Mouse (Mus musculus): Measurements from ENCODE around the gene Det1. TPM values are rescaled to one million over a fixed set of nuclear protein-coding genes. Genes with fewer than 3 reads are reported as not detected.
A peak's percentile ranks its signal among the peaks of the same experiment; 100 is the strongest.

The Det1 gene
- polyA plus RNA-seq, 1 experiment from 2014 or later: 13.9 TPM

DNA sequence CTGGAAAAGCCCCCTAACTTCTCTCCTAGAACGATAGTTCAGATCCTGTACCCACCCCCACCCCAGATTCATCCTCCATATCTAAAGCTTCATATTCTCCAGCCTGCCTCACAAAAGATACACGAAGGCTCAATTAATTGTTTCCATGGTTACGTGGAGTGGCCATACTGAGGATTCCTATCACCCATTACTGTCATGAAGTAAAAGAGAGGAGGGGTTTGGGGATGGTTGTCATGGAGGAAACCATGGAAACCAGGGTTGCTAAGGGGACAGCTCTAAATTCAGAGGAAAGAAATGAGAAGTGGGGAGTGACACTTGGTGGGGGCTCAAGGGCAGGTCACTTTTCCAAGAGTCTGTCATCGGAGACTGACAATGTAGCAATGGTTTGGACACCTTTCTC is 39.4 kb upstream of the Det1 start:
- Histone ChIP-seq H3K9ac (ENCODE audit: low read depth, low read length) (no peak overlapping the region), H3K4me2 (ENCODE audit: low read length) (no peak overlapping the region), H3K9me3 (replicated peaks; ENCODE audit: low read length) (no peaks in the 10 kb centered on the region), H3K27me3 (ENCODE audit: insufficient read depth, low read length) (peaks cover 32% of the 10 kb centered on the region), H3K27ac (no peak overlapping the region), H3K4me1 (replicated peaks; ENCODE audit: insufficient read depth, low read length) (no peaks in the 10 kb centered on the region), H3K4me3 (replicated peaks; ENCODE audit: low read depth, low read length) (no peak overlapping the region), H3K36me3 (ENCODE audit: insufficient read depth, low read length) (no peaks in the 10 kb centered on the region)
- WGBS: 84% methylated on average over 4 of the region's 4 CpGs
- ATAC-seq (replicated peaks; ENCODE audit: low FRiP score, low read depth): no peak
- no peak for DNase-seq (ENCODE audit: low spot score)
- TF ChIP-seq CTCF (IDR thresholded peaks at IDR 0.05; ENCODE audit: low read depth): no peak

DNA sequence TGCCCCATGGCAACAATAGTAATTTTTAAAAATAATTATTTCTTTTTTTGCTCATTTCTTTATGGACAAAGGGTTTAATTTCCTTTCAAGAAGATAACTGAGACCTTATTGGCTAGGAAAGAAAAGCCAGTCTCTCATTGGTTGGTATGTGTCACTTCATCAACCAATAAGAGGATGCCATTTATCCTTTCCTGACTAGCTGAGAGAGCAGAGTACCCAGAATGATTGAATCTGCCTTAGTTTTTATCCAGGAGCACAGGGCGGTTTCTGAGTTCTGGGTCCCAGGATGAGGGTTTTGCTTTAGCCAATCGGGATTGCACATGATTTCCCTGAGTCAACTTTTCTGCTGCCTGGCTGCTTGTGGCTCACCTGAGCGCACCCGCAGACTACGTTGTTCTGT is 38.3 kb upstream of the Det1 start:
- H3K4me1 ChIP-seq (replicated peaks; ENCODE audit: insufficient read depth, low read length): no peaks in the 10 kb centered on the region
- TF ChIP-seq CTCF (IDR thresholded peaks at IDR 0.05; ENCODE audit: low read depth): no peak
- no peak overlapping the region for H3K9ac ChIP-seq (ENCODE audit: low read depth, low read length)
- DNase-seq (ENCODE audit: low spot score): no peak
- no peaks in the 10 kb centered on the region for H3K36me3 ChIP-seq (ENCODE audit: insufficient read depth, low read length)
- peaks cover 34% of the 10 kb centered on the region for H3K27me3 ChIP-seq (ENCODE audit: insufficient read depth, low read length)
- no peaks in the 10 kb centered on the region for H3K9me3 ChIP-seq (replicated peaks; ENCODE audit: low read length)
- 67% methylated on average over 5 of the region's 5 CpGs for WGBS
- H3K4me3 ChIP-seq (replicated peaks; ENCODE audit: low read depth, low read length): no peak overlapping the region
- H3K27ac ChIP-seq: no peak overlapping the region
- no peak for ATAC-seq (replicated peaks; ENCODE audit: low FRiP score, low read depth)
- no peak overlapping the region for H3K4me2 ChIP-seq (ENCODE audit: low read length)

DNA sequence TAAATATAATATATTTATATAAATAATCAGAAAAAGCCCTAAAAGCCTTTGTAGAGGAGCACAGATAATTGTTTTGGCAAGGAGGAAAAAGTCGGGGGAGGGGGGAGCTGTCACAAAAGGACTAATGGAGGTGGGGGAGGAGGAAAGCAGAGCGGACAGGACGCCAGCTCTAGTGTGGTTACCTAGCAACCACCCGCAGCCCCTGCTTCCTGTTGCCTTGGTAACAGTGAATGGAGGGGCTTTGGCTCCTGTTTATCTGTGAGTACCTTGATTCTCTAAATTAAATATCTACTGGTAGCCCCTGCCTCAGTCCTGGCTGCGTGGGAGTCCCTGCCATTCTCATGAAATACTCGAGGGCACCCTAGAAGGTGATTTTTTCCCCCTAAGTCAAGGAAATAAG is 37.1 kb upstream of the Det1 start:
- Histone ChIP-seq H3K9ac (ENCODE audit: low read depth, low read length) (no peak overlapping the region), H3K4me1 (replicated peaks; ENCODE audit: insufficient read depth, low read length) (no peaks in the 10 kb centered on the region), H3K4me2 (ENCODE audit: low read length) (no peak overlapping the region), H3K27ac (no peak overlapping the region), H3K4me3 (replicated peaks; ENCODE audit: low read depth, low read length) (no peak overlapping the region), H3K36me3 (ENCODE audit: insufficient read depth, low read length) (no peaks in the 10 kb centered on the region), H3K9me3 (replicated peaks; ENCODE audit: low read length) (no peaks in the 10 kb centered on the region), H3K27me3 (ENCODE audit: insufficient read depth, low read length) (peaks cover 34% of the 10 kb centered on the region)
- WGBS: 7% methylated on average over 6 of the region's 6 CpGs
- DNase-seq (ENCODE audit: low spot score) (no peak), ATAC-seq (replicated peaks; ENCODE audit: low FRiP score, low read depth) (no peak)
- no peak for TF ChIP-seq CTCF (IDR thresholded peaks at IDR 0.05; ENCODE audit: low read depth)

DNA sequence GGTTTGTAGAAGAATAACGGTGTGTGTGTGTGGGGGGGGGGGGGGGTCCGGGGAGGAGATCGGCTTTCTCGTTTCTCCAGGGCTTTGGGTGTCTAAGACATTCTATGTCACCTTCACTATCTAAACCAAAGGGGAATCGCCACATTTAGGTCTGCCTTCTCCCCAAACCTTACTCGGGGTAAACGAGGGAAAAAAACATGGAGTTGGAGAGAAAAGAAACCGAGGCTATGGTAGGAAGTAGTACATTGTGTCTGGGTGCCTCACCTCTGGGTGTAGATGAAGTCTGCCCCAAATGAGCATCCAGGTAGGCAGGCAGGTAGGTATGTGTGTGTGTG is 36.6 kb upstream of the Det1 start:
- ATAC-seq (replicated peaks; ENCODE audit: low FRiP score, low read depth) (no peak), DNase-seq (ENCODE audit: low spot score) (no peak)
- TF ChIP-seq CTCF (IDR thresholded peaks at IDR 0.05; ENCODE audit: low read depth): no peak
- H3K4me3 ChIP-seq (replicated peaks; ENCODE audit: low read depth, low read length): no peak overlapping the region
- H3K36me3 ChIP-seq (ENCODE audit: insufficient read depth, low read length): no peaks in the 10 kb centered on the region
- H3K9me3 ChIP-seq (replicated peaks; ENCODE audit: low read length): no peaks in the 10 kb centered on the region
- H3K4me1 ChIP-seq (replicated peaks; ENCODE audit: insufficient read depth, low read length): no peaks in the 10 kb centered on the region
- H3K27ac ChIP-seq: no peak overlapping the region
- H3K4me2 ChIP-seq (ENCODE audit: low read length): no peak overlapping the region
- WGBS: 4% methylated on average over 7 of the region's 8 CpGs
- peaks cover 34% of the 10 kb centered on the region for H3K27me3 ChIP-seq (ENCODE audit: insufficient read depth, low read length)
- H3K9ac ChIP-seq (ENCODE audit: low read depth, low read length): no peak overlapping the region

DNA sequence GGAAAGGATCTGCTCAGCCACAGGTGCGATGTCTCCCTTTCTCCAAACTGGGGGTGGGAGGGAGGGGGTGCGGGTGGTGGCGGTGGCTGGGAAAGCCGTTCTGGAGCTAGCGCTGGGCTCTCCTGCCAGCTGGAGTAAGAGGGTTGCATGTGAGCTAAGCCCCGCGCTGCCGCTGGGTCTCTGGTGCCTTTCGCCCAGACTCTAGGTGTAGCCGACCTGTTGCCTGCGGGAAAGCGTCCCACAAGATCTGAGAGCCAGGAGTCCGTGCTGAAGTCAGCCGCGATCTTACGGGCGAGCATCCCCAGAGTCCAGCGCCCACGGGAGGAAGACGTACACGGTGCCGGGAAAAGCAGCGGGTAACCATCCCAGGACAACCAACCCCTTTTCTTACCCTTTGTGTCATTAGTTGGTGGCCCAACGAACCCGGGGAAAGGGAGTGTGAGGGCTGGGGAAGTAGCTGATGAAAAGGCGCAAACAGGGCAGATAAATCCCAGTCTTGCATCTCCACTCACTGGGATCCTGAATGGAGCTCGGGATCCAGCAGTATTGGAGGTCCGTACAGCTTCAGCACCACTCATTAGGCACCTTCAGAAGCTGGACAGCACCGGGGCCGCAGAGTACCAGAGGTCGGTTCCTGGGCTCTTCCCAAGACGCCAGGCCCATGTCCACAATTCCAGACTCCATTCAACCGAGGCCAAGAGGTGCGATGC is 36.1 kb upstream of the Det1 start:
- TF ChIP-seq CTCF (IDR thresholded peaks at IDR 0.05; ENCODE audit: low read depth): no peak
- ATAC-seq (replicated peaks; ENCODE audit: low FRiP score, low read depth): no peak
- Histone ChIP-seq H3K4me2 (ENCODE audit: low read length) (peak overlapping the region; percentile 43), H3K4me1 (replicated peaks; ENCODE audit: insufficient read depth, low read length) (no peaks in the 10 kb centered on the region), H3K27me3 (ENCODE audit: insufficient read depth, low read length) (peaks cover 34% of the 10 kb centered on the region), H3K9me3 (replicated peaks; ENCODE audit: low read length) (no peaks in the 10 kb centered on the region), H3K27ac (no peak overlapping the region), H3K9ac (ENCODE audit: low read depth, low read length) (no peak overlapping the region), H3K36me3 (ENCODE audit: insufficient read depth, low read length) (no peaks in the 10 kb centered on the region), H3K4me3 (replicated peaks; ENCODE audit: low read depth, low read length) (no peak overlapping the region)
- DNase-seq (ENCODE audit: low spot score): peak; percentile 43
- 2% methylated on average over 34 of the region's 34 CpGs for WGBS

DNA sequence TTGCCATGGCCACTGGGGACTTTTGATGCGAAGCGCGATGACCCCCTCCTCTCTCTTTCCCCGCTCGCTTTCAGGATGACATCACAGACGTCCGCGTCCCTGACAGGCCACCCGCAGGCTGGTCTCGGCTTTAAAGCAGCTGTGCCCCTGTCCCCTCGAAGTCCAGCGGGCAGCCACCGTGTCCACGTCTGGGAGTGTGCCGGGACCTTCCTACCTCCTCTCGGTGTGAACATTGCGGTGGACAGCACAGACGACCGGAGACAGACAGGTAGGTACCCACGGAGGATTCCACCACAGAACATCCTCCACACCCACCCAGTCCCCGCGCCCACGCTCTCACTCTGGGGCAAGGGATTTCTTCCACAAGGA is 35.4 kb upstream of the Det1 start:
- 3% methylated on average over 22 of the region's 23 CpGs for WGBS

More for the DNA sequence above, 35.4 kb upstream of the Det1 start:
- Histone ChIP-seq H3K4me1 (replicated peaks; ENCODE audit: insufficient read depth, low read length) (no peaks in the 10 kb centered on the region), H3K36me3 (ENCODE audit: insufficient read depth, low read length) (no peaks in the 10 kb centered on the region), H3K27me3 (ENCODE audit: insufficient read depth, low read length) (peaks cover 30% of the 10 kb centered on the region), H3K4me3 (replicated peaks; ENCODE audit: low read depth, low read length) (0 out of 2 replicates have a peak overlapping the region, but pooled peaks have one; percentile 1), H3K27ac (no peak overlapping the region), H3K4me2 (ENCODE audit: low read length) (peak overlapping the region; percentile 43), H3K9ac (ENCODE audit: low read depth, low read length) (no peak overlapping the region), H3K9me3 (replicated peaks; ENCODE audit: low read length) (no peaks in the 10 kb centered on the region)
- TF ChIP-seq CTCF (IDR thresholded peaks at IDR 0.05; ENCODE audit: low read depth): no peak
- DNase-seq (ENCODE audit: low spot score): peak; percentile 29
- peak; percentile 34 for ATAC-seq (replicated peaks; ENCODE audit: low FRiP score, low read depth)
